Mouse (Mus musculus) cortical plate, adult 2 months (tissue): ENCODE data around the gene Gabra6. TPM values are rescaled to one million over a fixed set of nuclear protein-coding genes. Genes with fewer than 3 reads are reported as not detected.

ENCODE experiments used
- H3K27ac ChIP-seq: fragments of 200-500 bp; 2 replicates; pipeline ENCODE4 v1.5.1; 2012; ENCODE audit warnings: low read length, control low read depth, inconsistent platforms; ENCODE audit not compliant: insufficient read depth
- H3K4me1 ChIP-seq: fragments of 200-500 bp; 2 replicates; pipeline ENCODE4 v1.6.1; 2011; ENCODE audit warnings: low read length; ENCODE audit not compliant: control insufficient read depth, insufficient read depth
- H3K4me3 ChIP-seq: fragments of 200-500 bp; 2 replicates; pipeline ENCODE4 v1.5.1; 2011; ENCODE audit warnings: mild to moderate bottlenecking, low read length, control low read depth; ENCODE audit not compliant: insufficient read depth
- CTCF ChIP-seq: fragments of 200-500 bp; IDR thresholded peaks from 2 replicates; pipeline ENCODE4 v1.5.1; 2011; ENCODE audit warnings: mild to moderate bottlenecking, control low read depth, low read length; ENCODE audit not compliant: insufficient read depth; ENCODE audit errors: extremely low read depth
- POLR2A ChIP-seq: fragments of 200-500 bp; IDR thresholded peaks from 2 replicates; pipeline ENCODE4 v1.6.1; 2011; ENCODE audit warnings: mild to moderate bottlenecking, low read length, control low read depth; ENCODE audit not compliant: insufficient read depth; ENCODE audit errors: extremely low read depth
- polyA plus RNA-seq: library from polyadenylated mRNA; depleted of rRNA; stranded (reverse); fragments of >200 nt; gene quantifications from 2 replicates; pipeline ENCODE4 v1.2.3, GENCODE M21; 2012; rRNA removed

Gene Gabra6
- polyA plus RNA-seq, 1 experiment, result not detected

- no peak for TF ChIP-seq CTCF
- no peak for TF ChIP-seq POLR2A
- Histone ChIP-seq H3K4me1 (no peaks in the 10 kb centered on the region), H3K4me3 (no peak overlapping the region), H3K27ac (no peak overlapping the region)
Measured at GRCm38 (mm10) chr11:42309086-42309485, 11.8 kb downstream of the Gabra6 start.

GRCm38 (mm10) chr11:42306095-42306494, 14.8 kb downstream of the Gabra6 start:
- TF ChIP-seq POLR2A, result no peak
- no peak for TF ChIP-seq CTCF
- H3K4me3 ChIP-seq, result no peak overlapping the region
- H3K4me1 ChIP-seq, result no peaks in the 10 kb centered on the region
- no peak overlapping the region for H3K27ac ChIP-seq

GRCm38 (mm10) chr11:42258978-42259377, 61.9 kb downstream of the Gabra6 start:
- Histone ChIP-seq H3K4me3 (no peak overlapping the region), H3K4me1 (no peaks in the 10 kb centered on the region), H3K27ac (no peak overlapping the region)
- no peak for TF ChIP-seq POLR2A
- no peak for TF ChIP-seq CTCF

Other genes with a start within 250 kb of the Gabra6 start
- gene Gabra1, start 138.1 kb downstream of the Gabra6 start, polyA plus RNA-seq, result 201 and 202 TPM in 2 replicates
- gene Gabrb2, start 98.7 kb upstream of the Gabra6 start, polyA plus RNA-seq, result 48.1 and 49.9 TPM in 2 replicates